Mouse (Mus musculus) mouse trophoblast stem cell (cell line): ENCODE data around the gene Tmem259.

ENCODE experiments used
- in situ Hi-C, 2 experiments: fragments of 300-500 bp; cut with MseI, MboI; formaldehyde crosslinking; loops; 2 replicates in 1 of 2; 3 replicates in 1 of 2; pipeline ENCODE4 v1.15.1; 2025

Gene Tmem259

GRCm38 (mm10) chr10:80016511-80016910, 32.4 kb upstream of the Tmem259 start, which contains the start of gene Arhgap45:
Arhgap45 (plus strand) TSS chr10:80016653.
- in situ Hi-C loops, result no loop called here

GRCm38 (mm10) chr10:80015583-80015982, 31.5 kb upstream of the Tmem259 start:
- in situ Hi-C loops, result no loop called here

- in situ Hi-C loops, result no loop called here
Observed at GRCm38 (mm10) chr10:80014484-80015290, 30.6 kb upstream of the Tmem259 start.

- in situ Hi-C loops, result no loop called here
Observed at GRCm38 (mm10) chr10:80013609-80014008, 29.5 kb upstream of the Tmem259 start.

GRCm38 (mm10) chr10:80011740-80012139, 27.6 kb upstream of the Tmem259 start:
- in situ Hi-C loops, result no loop called here

- in situ Hi-C loops, result no loop called here
Observed at GRCm38 (mm10) chr10:80004233-80004705, 20.1 kb upstream of the Tmem259 start.

GRCm38 (mm10) chr10:80003374-80004232, 19.5 kb upstream of the Tmem259 start:
- in situ Hi-C loops, result no loop called here

- in situ Hi-C loops, result no loop called here
Observed at GRCm38 (mm10) chr10:80002829-80003228, 18.7 kb upstream of the Tmem259 start.

GRCm38 (mm10) chr10:80001945-80002344, 17.8 kb upstream of the Tmem259 start:
- in situ Hi-C loops, result no loop called here

- in situ Hi-C loops, result no loop called here
Observed at GRCm38 (mm10) chr10:79997819-79998218, 13.7 kb upstream of the Tmem259 start.

- in situ Hi-C loops, result no loop called here
Observed at GRCm38 (mm10) chr10:79997034-79997760, 13.1 kb upstream of the Tmem259 start.

- in situ Hi-C loops, result no loop called here
Observed at GRCm38 (mm10) chr10:79996272-79997033, 12.3 kb upstream of the Tmem259 start, which contains the start of gene Abca7. Abca7 (plus strand) TSS chr10:79996494.

- in situ Hi-C loops, result no loop called here
Observed at GRCm38 (mm10) chr10:79995636-79996035, 11.5 kb upstream of the Tmem259 start.

GRCm38 (mm10) chr10:79994397-79995115, 10.4 kb upstream of the Tmem259 start:
- in situ Hi-C loops, result no loop called here

- in situ Hi-C loops, result no loop called here
Observed at GRCm38 (mm10) chr10:79991548-79991947, 7.4 kb upstream of the Tmem259 start.

- in situ Hi-C loops, result no loop called here
Observed at GRCm38 (mm10) chr10:79991099-79991498, 7.0 kb upstream of the Tmem259 start.

GRCm38 (mm10) chr10:79989870-79990269, 5.7 kb upstream of the Tmem259 start:
- in situ Hi-C loops, result no loop called here

GRCm38 (mm10) chr10:79989272-79989786, 5.2 kb upstream of the Tmem259 start:
- in situ Hi-C loops, result no loop called here

- in situ Hi-C loops, result no loop called here
Observed at GRCm38 (mm10) chr10:79988506-79989271, 4.6 kb upstream of the Tmem259 start, which contains the start of gene Cnn2. Cnn2 (plus strand) TSS chr10:79988584.
